Mouse (Mus musculus) testis, adult 2 months (tissue): Measurements from ENCODE around the gene Tbc1d8b.

Source experiments
- CTCF ChIP-seq: fragments of 200-500 bp; IDR thresholded peaks from 2 replicates; pipeline ENCODE4 v1.5.1; 2012; ENCODE audit warnings: low read depth, mild to moderate bottlenecking, inconsistent platforms, low read length, moderate library complexity; ENCODE audit not compliant: control insufficient read depth, insufficient read depth, insufficient replicate concordance
- POLR2A ChIP-seq: fragments of 200-500 bp; IDR thresholded peaks from 2 replicates; pipeline ENCODE4 v1.6.1; 2012; ENCODE audit warnings: low read depth, mild to moderate bottlenecking, inconsistent platforms, low read length, moderate library complexity; ENCODE audit not compliant: control insufficient read depth

- TF ChIP-seq CTCF (no peak), POLR2A (no peak)
These were observed 109.5 kb downstream of the Tbc1d8b start for GRCm38 (mm10) chrX:139794072-139794845.
